Mouse (Mus musculus) CH12.LX (cell line): ENCODE data around the gene Id2. TPM values are rescaled to one million over a fixed set of nuclear protein-coding genes. Genes with fewer than 3 reads are reported as not detected.

Source experiments
- DNase-seq: peaks from one replicate; pipeline ENCODE4 v3.0.0-alpha.2; 2013; ENCODE audit errors: extremely low read depth
- H3K27ac ChIP-seq: 2 replicates; pipeline ENCODE4 v1.5.1; 2012; ENCODE audit warnings: low read depth, mild to moderate bottlenecking, control low read depth, moderate library complexity; ENCODE audit not compliant: insufficient read depth
- H3K27me3 ChIP-seq: replicated peaks from 2 replicates; pipeline ENCODE3; 2012; ENCODE audit warnings: inconsistent platforms
- H3K36me3 ChIP-seq, 2 experiments: replicated peaks in 1 of 2; 2 replicates each; pipeline versions ENCODE3 to v1.6.1; 2012; ENCODE audit warnings: inconsistent platforms in 1 of 2, low read length in 1 of 2, mild to moderate bottlenecking in 1 of 2, mixed read lengths in 1 of 2, moderate library complexity in 1 of 2; ENCODE audit not compliant: control insufficient read depth in 1 of 2, insufficient read depth in 1 of 2
- H3K4me1 ChIP-seq, 2 experiments: 2 replicates each; pipeline ENCODE4 v1.6.1; 2012; ENCODE audit warnings: inconsistent platforms in 1 of 2, moderate library complexity in 1 of 2; ENCODE audit not compliant: insufficient read depth in 2 of 2, control insufficient read depth in 1 of 2
- H3K4me2 ChIP-seq: 2 replicates; pipeline ENCODE4 v1.6.1; 2012; ENCODE audit warnings: low read depth, mild to moderate bottlenecking, control low read depth; ENCODE audit not compliant: poor library complexity, insufficient read depth, severe bottlenecking
- H3K4me3 ChIP-seq, 3 experiments: fragments of 150-350 bp in 1 of 3; sonication (generic) in 1 of 3; replicated peaks in 1 of 3; 2 replicates each; pipeline versions ENCODE3 to v1.5.1; 2011 to 2012; ENCODE audit warnings: low read depth in 2 of 3, low read length in 2 of 3, mild to moderate bottlenecking in 2 of 3, moderate library complexity in 2 of 3, control low read depth in 1 of 3, improper control_type of control experiment in 1 of 3, inconsistent platforms in 1 of 3, mixed read lengths in 1 of 3; ENCODE audit not compliant: poor library complexity in 1 of 3
- H3K79me2 ChIP-seq: replicated peaks from 2 replicates; pipeline ENCODE4 v1.6.1; 2012; ENCODE audit warnings: mild to moderate bottlenecking, moderate library complexity; ENCODE audit not compliant: control insufficient read depth, poor library complexity, insufficient read depth, severe bottlenecking; ENCODE audit errors: extremely low read depth
- H3K9ac ChIP-seq: 2 replicates; pipeline ENCODE4 v1.6.1; 2012; ENCODE audit warnings: low read depth, mild to moderate bottlenecking, control low read depth, moderate library complexity; ENCODE audit not compliant: insufficient read depth
- H3K9me3 ChIP-seq: replicated peaks from 2 replicates; pipeline ENCODE3; 2012; ENCODE audit warnings: low read length, inconsistent platforms, mixed read lengths
- EP300 ChIP-seq: IDR thresholded peaks from 2 replicates; pipeline ENCODE4 v1.6.1; 2011; ENCODE audit warnings: low read length, improper control_type of control experiment
- ETS1 ChIP-seq: conservative IDR thresholded peaks from 2 replicates; pipeline ENCODE4 v1.6.1; 2012; ENCODE audit warnings: low read depth, mild to moderate bottlenecking, inconsistent platforms, low read length, improper control_type of control experiment, moderate library complexity
- GABPA ChIP-seq: IDR thresholded peaks from 2 replicates; pipeline ENCODE4 v1.6.1; 2012; ENCODE audit warnings: low read depth, low read length, improper control_type of control experiment, inconsistent platforms; ENCODE audit not compliant: insufficient replicate concordance
- JUN ChIP-seq: IDR thresholded peaks from 2 replicates; pipeline ENCODE4 v1.6.1; 2011; ENCODE audit warnings: low read depth, mild to moderate bottlenecking, low read length, improper control_type of control experiment, moderate library complexity; ENCODE audit not compliant: insufficient read depth
- KAT2A ChIP-seq: IDR thresholded peaks from 2 replicates; pipeline ENCODE4 v1.6.1; 2012; ENCODE audit warnings: low read length, improper control_type of control experiment, inconsistent platforms; ENCODE audit not compliant: insufficient replicate concordance
- MAX ChIP-seq: IDR thresholded peaks from 2 replicates; pipeline ENCODE4 v1.6.1; 2011; ENCODE audit warnings: low read length, improper control_type of control experiment
- NRF1 ChIP-seq: IDR thresholded peaks from 2 replicates; pipeline ENCODE4 v1.6.1; 2014; ENCODE audit warnings: low read depth, mild to moderate bottlenecking, inconsistent platforms, low read length, improper control_type of control experiment, moderate library complexity
- POLR2A ChIP-seq: IDR thresholded peaks from 2 replicates; pipeline ENCODE4 v1.6.1; 2011; ENCODE audit warnings: low read depth, mild to moderate bottlenecking, improper control_type of control experiment, low read length
- RCOR1 ChIP-seq: conservative IDR thresholded peaks from 2 replicates; pipeline ENCODE4 v1.6.1; 2012; ENCODE audit warnings: low read depth, mild to moderate bottlenecking, inconsistent platforms, low read length, improper control_type of control experiment
- UBTF ChIP-seq: IDR thresholded peaks from 2 replicates; pipeline ENCODE4 v1.6.1; 2012; ENCODE audit warnings: low read depth, mild to moderate bottlenecking, inconsistent platforms, low read length, improper control_type of control experiment, moderate library complexity
- USF1 ChIP-seq: IDR thresholded peaks from 2 replicates; pipeline ENCODE4 v1.6.1; 2014; ENCODE audit warnings: low read depth, mild to moderate bottlenecking, inconsistent platforms, low read length, improper control_type of control experiment
- ZC3H11A ChIP-seq: IDR thresholded peaks from 2 replicates; pipeline ENCODE4 v1.6.1; 2012; ENCODE audit warnings: low read depth, mild to moderate bottlenecking, inconsistent platforms, low read length, improper control_type of control experiment
- ZNF384 ChIP-seq: IDR thresholded peaks from 2 replicates; pipeline ENCODE4 v1.6.1; 2012; ENCODE audit warnings: low read depth, low read length, improper control_type of control experiment, inconsistent platforms
- dilution Hi-C: fragments of 300-500 bp; cut with MboI; formaldehyde crosslinking; loops from 2 replicates; pipeline ENCODE4 v1.14.3; 2020; ENCODE audit warnings: low sequenced_read_pairs; ENCODE audit not compliant: extremely low pct_unique_long_range_greater_than_20kb, extremely low pct_ligation_motif_present
- in situ Hi-C: fragments of 300-500 bp; cut with MboI; formaldehyde crosslinking; loops from 3 replicates; pipeline ENCODE4 v1.14.3; 2019; ENCODE audit warnings: low sequenced_read_pairs, low pct_ligation_motif_present, low pct_unique_long_range_greater_than_20kb, mixed read lengths
- polyA plus RNA-seq: library from polyadenylated mRNA; unstranded; fragments of >175 nt; gene quantifications from 2 replicates; pipeline ENCODE4 v1.2.1, GENCODE M21; 2012; ENCODE audit warnings: low read depth; ENCODE audit not compliant: insufficient read length
- total RNA-seq, 2 experiments: library from RNA; depleted of rRNA; stranded (reverse); fragments of 300-350 nt in 1 of 2; fragments of >200 nt in 1 of 2; gene quantifications; 2 replicates each; pipeline ENCODE4 v1.2.3; 2012 to 2014

The Id2 gene
- total and polyA plus RNA-seq, 3 experiments, result 12.4 to 42.9 (median 14.2) TPM

GRCm38 (mm10) chr12:25099563-25100408, 2.8 kb upstream of the Id2 start:
- Histone ChIP-seq H3K4me1 (peaks cover 6 to 23% of the 10 kb centered on the region in 2 experiments; a peak in 3 of 4 replicates), H3K36me3 (no peaks in the 10 kb centered on the region), H3K4me3 (peak overlapping the region in 2 of 3 experiments; percentile 6 to 42), H3K79me2 (no peaks in the 10 kb centered on the region), H3K9me3 (peaks cover 6% of the 10 kb centered on the region), H3K9ac (peak overlapping the region; percentile 52; the same call in 1 of the 2 replicates), H3K27me3 (peaks cover 33% of the 10 kb centered on the region), H3K4me2 (peak overlapping the region; percentile 92), H3K27ac (no peak overlapping the region)
- dilution Hi-C loops, result no loop called here
- in situ Hi-C loops, result loop anchor here (10.0 to 25.0 kb wide), 5 partner anchors 315 to 1188 kb away; no protein-coding TSS in a partner anchor
- TF ChIP-seq RCOR1 (no peak), JUN (no peak), POLR2A (no peak), GABPA (no peak), ZNF384 (no peak), MAX (no peak), ETS1 (no peak), EP300 (no peak), ZC3H11A (no peak), NRF1 (no peak), USF1 (no peak)
- DNase-seq, result no peak

- Histone ChIP-seq H3K4me2 (peak overlapping the region; percentile 92), H3K4me3 (peak overlapping the region in 1 of 3 experiments; percentile 32), H3K79me2 (no peaks in the 10 kb centered on the region), H3K36me3 (no peaks in the 10 kb centered on the region), H3K9ac (0 out of 2 replicates have a peak overlapping the region, but pooled peaks have one; percentile 10), H3K4me1 (peaks cover 6 to 23% of the 10 kb centered on the region in 2 experiments; a peak in 3 of 4 replicates), H3K27me3 (peaks cover 33% of the 10 kb centered on the region), H3K9me3 (peaks cover 6% of the 10 kb centered on the region), H3K27ac (no peak overlapping the region)
- in situ Hi-C loops, result loop anchor here (10.0 to 25.0 kb wide), 5 partner anchors 316 to 1188 kb away; no protein-coding TSS in a partner anchor
- no peak for TF ChIP-seq KAT2A
- 0 out of 2 replicates have a peak, but pooled peaks have one; percentile 8 for TF ChIP-seq UBTF
- dilution Hi-C loops, result no loop called here
- no peak for DNase-seq
Measured at GRCm38 (mm10) chr12:25099313-25099562, 2.3 kb upstream of the Id2 start.
